Mouse (Mus musculus): Measurements from ENCODE around the gene Bmp6. TPM values are rescaled to one million over a fixed set of nuclear protein-coding genes. Genes with fewer than 3 reads are reported as not detected.

The Bmp6 gene
- polyA plus RNA-seq (2014; fragmentation: Nextera tagmentation; extraction: Ambion mirVana): 0.63 and 0.89 TPM in 2 replicates

- peaks cover 37% of the 10 kb centered on the region for H3K27me3 ChIP-seq (ENCODE audit: control insufficient read depth, insufficient read depth, low read length)
- peak within 1 kb of the TSS; percentile 25 for H3K9ac ChIP-seq (replicated peaks; ENCODE audit: low read length)
- peak; percentile 85 for DNase-seq (ENCODE audit: low spot score)
- H3K9me3 ChIP-seq (replicated peaks; ENCODE audit: control insufficient read depth, low read length): no peaks in the 10 kb centered on the region
- no peak within 1 kb of the TSS for H3K27ac ChIP-seq (replicated peaks; ENCODE audit: low read depth, low read length)
- peak within 1 kb of the TSS; percentile 78 for H3K4me2 ChIP-seq (ENCODE audit: low read depth, low read length)
- ATAC-seq (replicated peaks; ENCODE audit: insufficient number of reproducible peaks, low FRiP score, low TSS enrichment, low read depth): peak; percentile 86
- H3K36me3 ChIP-seq (replicated peaks; ENCODE audit: control insufficient read depth, insufficient read depth, low read depth, low read length): no peaks in the 10 kb centered on the region
- peak within 1 kb of the TSS; percentile 40 for H3K4me3 ChIP-seq (ENCODE audit: low read depth, low read length)
- peaks cover 14% of the 10 kb centered on the region for H3K4me1 ChIP-seq (ENCODE audit: control insufficient read depth, insufficient read depth, low read length)
- WGBS: 4% methylated on average over 54 of the region's 54 CpGs
These were observed at the start of gene Bmp6 for GRCm38 (mm10) chr13:38344713-38345430. TSS of gene Bmp6 (plus strand) at chr13:38345107.

- Histone ChIP-seq H3K4me1 (ENCODE audit: control insufficient read depth, insufficient read depth, low read length) (no peaks in the 10 kb centered on the region), H3K27me3 (ENCODE audit: control insufficient read depth, insufficient read depth, low read length) (no peaks in the 10 kb centered on the region), H3K36me3 (replicated peaks; ENCODE audit: control insufficient read depth, insufficient read depth, low read depth, low read length) (no peaks in the 10 kb centered on the region), H3K4me2 (ENCODE audit: low read depth, low read length) (no peak overlapping the region), H3K4me3 (ENCODE audit: low read depth, low read length) (no peak overlapping the region), H3K9ac (replicated peaks; ENCODE audit: low read length) (no peak overlapping the region), H3K9me3 (replicated peaks; ENCODE audit: control insufficient read depth, low read length) (no peaks in the 10 kb centered on the region), H3K27ac (replicated peaks; ENCODE audit: low read depth, low read length) (no peak overlapping the region)
- 84% methylated on average over 8 of the region's 8 CpGs for WGBS
- no peak for DNase-seq (ENCODE audit: low spot score)
- no peak for ATAC-seq (replicated peaks; ENCODE audit: insufficient number of reproducible peaks, low FRiP score, low TSS enrichment, low read depth)
These were observed 48.7 kb upstream of the Bmp6 start for GRCm38 (mm10) chr13:38296166-38296565.

GRCm38 (mm10) chr13:38296601-38297000 lies 48.3 kb upstream of the Bmp6 start:
- Histone ChIP-seq H3K4me2 (ENCODE audit: low read depth, low read length) (no peak overlapping the region), H3K4me1 (ENCODE audit: control insufficient read depth, insufficient read depth, low read length) (no peaks in the 10 kb centered on the region), H3K4me3 (ENCODE audit: low read depth, low read length) (no peak overlapping the region), H3K9ac (replicated peaks; ENCODE audit: low read length) (no peak overlapping the region), H3K27me3 (ENCODE audit: control insufficient read depth, insufficient read depth, low read length) (no peaks in the 10 kb centered on the region), H3K27ac (replicated peaks; ENCODE audit: low read depth, low read length) (no peak overlapping the region), H3K36me3 (replicated peaks; ENCODE audit: control insufficient read depth, insufficient read depth, low read depth, low read length) (no peaks in the 10 kb centered on the region), H3K9me3 (replicated peaks; ENCODE audit: control insufficient read depth, low read length) (no peaks in the 10 kb centered on the region)
- DNase-seq (ENCODE audit: low spot score) (no peak), ATAC-seq (replicated peaks; ENCODE audit: insufficient number of reproducible peaks, low FRiP score, low TSS enrichment, low read depth) (no peak)
- WGBS: 82% methylated on average over 8 of the region's 8 CpGs

GRCm38 (mm10) chr13:38311125-38311524 lies 33.8 kb upstream of the Bmp6 start:
- no peaks in the 10 kb centered on the region for H3K9me3 ChIP-seq (replicated peaks; ENCODE audit: control insufficient read depth, low read length)
- WGBS: 95% methylated on average over 3 of the region's 3 CpGs

GRCm38 (mm10) chr13:38312357-38313040 lies 32.4 kb upstream of the Bmp6 start:
- no peak overlapping the region for H3K4me2 ChIP-seq (ENCODE audit: low read depth, low read length)
- H3K4me1 ChIP-seq (ENCODE audit: control insufficient read depth, insufficient read depth, low read length): no peaks in the 10 kb centered on the region
- H3K9me3 ChIP-seq (replicated peaks; ENCODE audit: control insufficient read depth, low read length): no peaks in the 10 kb centered on the region
- WGBS: 81% methylated on average over 12 of the region's 12 CpGs
- no peak for ATAC-seq (replicated peaks; ENCODE audit: insufficient number of reproducible peaks, low FRiP score, low TSS enrichment, low read depth)
- H3K36me3 ChIP-seq (replicated peaks; ENCODE audit: control insufficient read depth, insufficient read depth, low read depth, low read length): no peaks in the 10 kb centered on the region
- DNase-seq (ENCODE audit: low spot score): no peak
- H3K27me3 ChIP-seq (ENCODE audit: control insufficient read depth, insufficient read depth, low read length): no peaks in the 10 kb centered on the region
- H3K27ac ChIP-seq (replicated peaks; ENCODE audit: low read depth, low read length): no peak overlapping the region
- H3K4me3 ChIP-seq (ENCODE audit: low read depth, low read length): no peak overlapping the region
- H3K9ac ChIP-seq (replicated peaks; ENCODE audit: low read length): no peak overlapping the region

More at GRCm38 (mm10) chr13:38311125-38311524, 33.8 kb upstream of the Bmp6 start:
- no peak for DNase-seq (ENCODE audit: low spot score)
- H3K27me3 ChIP-seq (ENCODE audit: control insufficient read depth, insufficient read depth, low read length): no peaks in the 10 kb centered on the region
- H3K4me2 ChIP-seq (ENCODE audit: low read depth, low read length): no peak overlapping the region
- no peaks in the 10 kb centered on the region for H3K4me1 ChIP-seq (ENCODE audit: control insufficient read depth, insufficient read depth, low read length)
- H3K9ac ChIP-seq (replicated peaks; ENCODE audit: low read length): no peak overlapping the region
- H3K36me3 ChIP-seq (replicated peaks; ENCODE audit: control insufficient read depth, insufficient read depth, low read depth, low read length): no peaks in the 10 kb centered on the region
- no peak overlapping the region for H3K27ac ChIP-seq (replicated peaks; ENCODE audit: low read depth, low read length)
- no peak overlapping the region for H3K4me3 ChIP-seq (ENCODE audit: low read depth, low read length)
- ATAC-seq (replicated peaks; ENCODE audit: insufficient number of reproducible peaks, low FRiP score, low TSS enrichment, low read depth): no peak

- WGBS: 64% methylated on average over 7 of the region's 7 CpGs
- H3K4me1 ChIP-seq (ENCODE audit: control insufficient read depth, insufficient read depth, low read length): no peaks in the 10 kb centered on the region
- DNase-seq (ENCODE audit: low spot score) (no peak), ATAC-seq (replicated peaks; ENCODE audit: insufficient number of reproducible peaks, low FRiP score, low TSS enrichment, low read depth) (no peak)
- no peak overlapping the region for H3K4me2 ChIP-seq (ENCODE audit: low read depth, low read length)
- H3K4me3 ChIP-seq (ENCODE audit: low read depth, low read length): no peak overlapping the region
- no peaks in the 10 kb centered on the region for H3K36me3 ChIP-seq (replicated peaks; ENCODE audit: control insufficient read depth, insufficient read depth, low read depth, low read length)
- H3K27ac ChIP-seq (replicated peaks; ENCODE audit: low read depth, low read length): no peak overlapping the region
- H3K9ac ChIP-seq (replicated peaks; ENCODE audit: low read length): no peak overlapping the region
- H3K27me3 ChIP-seq (ENCODE audit: control insufficient read depth, insufficient read depth, low read length): no peaks in the 10 kb centered on the region
- H3K9me3 ChIP-seq (replicated peaks; ENCODE audit: control insufficient read depth, low read length): no peaks in the 10 kb centered on the region
These were observed 30.3 kb upstream of the Bmp6 start for GRCm38 (mm10) chr13:38314590-38314989.

GRCm38 (mm10) chr13:38318418-38318817 lies 26.5 kb upstream of the Bmp6 start:
- no peak overlapping the region for H3K9ac ChIP-seq (replicated peaks; ENCODE audit: low read length)
- H3K4me1 ChIP-seq (ENCODE audit: control insufficient read depth, insufficient read depth, low read length): no peaks in the 10 kb centered on the region
- H3K27me3 ChIP-seq (ENCODE audit: control insufficient read depth, insufficient read depth, low read length): no peaks in the 10 kb centered on the region
- H3K4me2 ChIP-seq (ENCODE audit: low read depth, low read length): no peak overlapping the region
- H3K27ac ChIP-seq (replicated peaks; ENCODE audit: low read depth, low read length): no peak overlapping the region
- DNase-seq (ENCODE audit: low spot score) (no peak), ATAC-seq (replicated peaks; ENCODE audit: insufficient number of reproducible peaks, low FRiP score, low TSS enrichment, low read depth) (no peak)
- WGBS: 94% methylated on average over 1 of the region's 1 CpGs
- no peak overlapping the region for H3K4me3 ChIP-seq (ENCODE audit: low read depth, low read length)
- no peaks in the 10 kb centered on the region for H3K9me3 ChIP-seq (replicated peaks; ENCODE audit: control insufficient read depth, low read length)
- H3K36me3 ChIP-seq (replicated peaks; ENCODE audit: control insufficient read depth, insufficient read depth, low read depth, low read length): no peaks in the 10 kb centered on the region

- Histone ChIP-seq H3K9me3 (replicated peaks; ENCODE audit: control insufficient read depth, low read length) (no peaks in the 10 kb centered on the region), H3K27me3 (ENCODE audit: control insufficient read depth, insufficient read depth, low read length) (no peaks in the 10 kb centered on the region), H3K4me1 (ENCODE audit: control insufficient read depth, insufficient read depth, low read length) (no peaks in the 10 kb centered on the region), H3K9ac (replicated peaks; ENCODE audit: low read length) (no peak overlapping the region), H3K27ac (replicated peaks; ENCODE audit: low read depth, low read length) (no peak overlapping the region), H3K36me3 (replicated peaks; ENCODE audit: control insufficient read depth, insufficient read depth, low read depth, low read length) (no peaks in the 10 kb centered on the region), H3K4me2 (ENCODE audit: low read depth, low read length) (no peak overlapping the region), H3K4me3 (ENCODE audit: low read depth, low read length) (no peak overlapping the region)
- DNase-seq (ENCODE audit: low spot score) (no peak), ATAC-seq (replicated peaks; ENCODE audit: insufficient number of reproducible peaks, low FRiP score, low TSS enrichment, low read depth) (no peak)
- 64% methylated on average over 10 of the region's 10 CpGs for WGBS
These were observed 24.6 kb upstream of the Bmp6 start for GRCm38 (mm10) chr13:38320354-38320753.
